Mouse (Mus musculus) liver, embryonic 14.5 days (tissue): Measurements from ENCODE around the gene Hist1h4n.

Source experiments
- CTCF ChIP-seq: IDR thresholded peaks from 2 replicates; pipeline ENCODE4 v1.5.1; 2016; ENCODE audit warnings: antibody characterized with exemption, low read depth, control low read depth
- EP300 ChIP-seq: IDR thresholded peaks from 2 replicates; pipeline ENCODE4 v1.6.1; 2016; ENCODE audit warnings: antibody characterized with exemption, low read depth

GRCm38 (mm10) chr13:21852215-21852945 lies 20.4 kb upstream of the Hist1h4n start:
- TF ChIP-seq CTCF, result no peak
- no peak for TF ChIP-seq EP300
